Mouse (Mus musculus): ENCODE data around the gene Epb41l5. TPM values are rescaled to one million over a fixed set of nuclear protein-coding genes. Genes with fewer than 3 reads are reported as not detected.

Epb41l5 gene
- polyA plus RNA-seq (2012; ENCODE audit: insufficient read depth, low replicate concordance) = 0.08 TPM in 1 of 2 replicates, not detected in the other

DNA sequence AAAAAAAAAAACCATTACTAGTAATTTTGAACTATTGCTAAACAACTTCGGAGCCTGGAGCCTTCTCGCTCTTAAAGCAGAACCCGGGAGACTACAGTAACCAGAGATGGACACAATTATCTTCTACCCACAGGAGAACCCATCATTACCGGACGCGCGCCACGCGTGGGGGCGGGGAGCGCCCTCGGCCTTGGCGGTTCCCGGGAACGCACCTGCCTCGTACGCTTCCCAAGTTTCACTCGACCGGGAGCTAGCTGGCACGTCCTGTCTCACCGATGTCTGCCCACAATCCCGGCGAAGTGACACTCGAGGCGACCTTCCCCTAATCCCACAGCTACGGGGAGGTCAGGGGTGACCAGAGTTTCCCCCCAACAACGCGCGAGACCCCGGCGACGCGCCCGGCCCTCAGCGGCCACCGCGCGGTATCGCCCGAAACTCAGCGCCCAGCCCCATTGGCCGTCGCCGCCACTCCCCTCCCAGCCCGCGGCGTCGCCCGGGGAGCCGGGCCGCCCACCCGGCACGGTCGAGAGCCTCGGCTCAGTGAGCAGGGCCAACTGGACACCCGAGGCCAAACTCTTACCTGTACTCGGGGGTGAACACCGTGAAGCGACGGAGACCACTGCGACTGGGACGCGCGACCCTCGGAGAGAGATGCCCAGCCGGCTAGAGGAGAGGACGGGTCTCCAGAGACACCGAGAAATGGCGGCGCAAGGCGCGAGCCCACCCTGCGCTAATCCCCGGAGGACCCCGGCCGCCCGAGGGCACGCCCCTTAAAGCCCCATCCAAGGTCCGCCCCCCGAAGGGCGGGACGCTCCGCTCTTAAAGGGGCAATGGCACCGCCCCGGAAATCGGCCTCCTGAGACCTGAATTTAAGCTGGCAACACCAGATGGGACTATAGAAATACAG, at the start of gene Epb41l5:
Gene Epb41l5, minus strand, starts transcription at position 796 of the 907 bp plus-strand sequence.
- H3K27me3 ChIP-seq (replicated peaks) = peaks cover 2% of the 10 kb centered on the region
- H3K4me3 ChIP-seq (replicated peaks) = peak within 1 kb of the TSS; percentile 98
- no peaks in the 10 kb centered on the region for H3K9me3 ChIP-seq
- no peak for TF ChIP-seq FLI1 (IDR thresholded peaks at IDR 0.05; ENCODE audit: low read length)
- no peak for TF ChIP-seq GATA1 (IDR thresholded peaks at IDR 0.05; ENCODE audit: borderline replicate concordance, low read length)
- no peaks in the 10 kb centered on the region for H3K36me3 ChIP-seq (replicated peaks; ENCODE audit: low read length)
- H3K4me1 ChIP-seq = peaks cover 11% of the 10 kb centered on the region

DNA sequence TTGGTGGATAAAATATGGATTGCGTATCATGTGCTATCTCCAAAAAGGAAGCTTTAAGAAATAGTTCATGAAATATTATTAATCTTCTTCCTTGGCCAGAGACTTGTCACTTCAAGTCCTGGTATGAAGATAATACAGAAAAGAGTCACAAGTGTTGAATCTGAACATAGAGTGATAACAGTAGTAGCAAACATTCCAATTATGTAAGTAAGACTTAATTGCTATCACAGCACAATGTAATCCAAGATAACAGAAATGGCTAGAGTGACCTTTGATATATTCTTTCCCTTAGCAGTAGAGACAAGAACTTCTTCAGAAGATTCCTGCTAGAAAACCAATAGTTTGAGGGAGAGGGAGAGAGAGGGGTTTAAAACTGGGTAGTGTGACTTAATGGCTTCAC, 48.1 kb upstream of the Epb41l5 start:
- Histone ChIP-seq H3K4me3 (replicated peaks) (no peak overlapping the region), H3K27me3 (replicated peaks) (no peaks in the 10 kb centered on the region), H3K9me3 (no peaks in the 10 kb centered on the region), H3K36me3 (replicated peaks; ENCODE audit: low read length) (peaks cover 20% of the 10 kb centered on the region), H3K4me1 (no peaks in the 10 kb centered on the region)
- TF ChIP-seq GATA1 (IDR thresholded peaks at IDR 0.05; ENCODE audit: borderline replicate concordance, low read length) (no peak), FLI1 (IDR thresholded peaks at IDR 0.05; ENCODE audit: low read length) (no peak)

DNA sequence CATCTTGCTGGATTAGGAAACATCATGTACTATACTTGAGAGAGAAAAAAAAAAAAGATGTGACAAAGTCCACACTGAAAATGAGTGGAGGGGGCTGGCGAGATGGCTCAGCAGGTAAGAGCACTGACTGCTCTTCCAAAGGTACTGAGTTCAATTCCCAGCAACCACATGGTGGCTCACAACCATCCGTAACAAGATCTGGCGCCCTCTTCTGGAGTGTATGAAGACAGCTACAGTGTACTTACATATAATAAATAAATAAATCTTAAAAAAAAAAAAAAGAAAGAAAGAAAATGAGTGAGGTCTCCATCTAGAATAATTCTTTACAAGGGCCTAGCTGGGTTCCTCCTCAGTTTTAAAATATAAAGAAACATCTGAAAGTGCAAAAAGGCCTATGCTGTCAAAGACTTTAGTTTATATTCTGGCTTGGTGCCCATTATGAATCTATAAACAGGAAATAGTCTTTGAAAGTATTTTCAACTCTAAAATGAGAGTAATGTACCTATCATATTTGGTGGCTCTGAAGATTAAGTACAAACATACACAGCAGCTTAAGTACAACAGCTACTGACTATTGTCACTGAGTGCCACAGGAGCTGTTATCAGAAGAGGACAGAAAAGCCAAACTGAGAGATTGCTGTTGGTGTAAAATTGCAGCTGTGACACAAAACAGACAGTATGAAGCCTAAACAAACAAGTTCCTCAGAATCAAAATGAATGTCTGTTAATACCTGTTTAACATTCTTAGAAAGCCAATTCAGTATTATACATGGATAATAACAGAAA, 37.2 kb upstream of the Epb41l5 start:
- Histone ChIP-seq H3K4me1 (peaks cover 3% of the 10 kb centered on the region; the same call in 1 of the 2 replicates), H3K36me3 (replicated peaks; ENCODE audit: low read length) (peaks cover 11% of the 10 kb centered on the region), H3K27me3 (replicated peaks) (no peaks in the 10 kb centered on the region), H3K9me3 (no peaks in the 10 kb centered on the region), H3K4me3 (replicated peaks) (no peak overlapping the region)
- TF ChIP-seq FLI1 (IDR thresholded peaks at IDR 0.05; ENCODE audit: low read length) (no peak), GATA1 (IDR thresholded peaks at IDR 0.05; ENCODE audit: borderline replicate concordance, low read length) (no peak)

DNA sequence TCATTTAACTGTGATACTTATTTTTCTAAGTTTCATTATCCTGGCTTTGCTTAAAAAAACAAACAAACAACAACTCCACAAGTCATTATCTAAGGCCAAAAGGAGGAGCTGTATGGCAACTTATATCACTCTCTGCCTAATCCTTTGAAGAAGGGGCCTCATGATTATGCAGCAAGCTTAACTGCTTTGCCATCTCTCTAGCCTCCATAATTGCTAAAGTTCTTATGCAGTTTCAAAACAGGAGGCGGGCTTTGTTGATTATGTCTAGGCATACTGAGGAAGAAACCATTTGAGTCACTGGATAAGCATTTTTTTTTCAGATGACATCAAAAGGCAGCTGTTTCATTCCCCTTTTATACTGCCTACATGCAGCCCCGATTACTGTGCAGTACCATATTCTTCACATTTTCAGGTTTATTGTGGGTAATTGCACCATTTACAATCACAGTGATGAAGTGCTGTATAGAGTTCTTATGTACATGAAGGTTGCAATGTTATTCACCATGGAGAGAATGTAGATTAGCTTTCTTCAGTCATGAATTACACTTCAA, 32.9 kb upstream of the Epb41l5 start:
- Histone ChIP-seq H3K9me3 (no peaks in the 10 kb centered on the region), H3K4me3 (replicated peaks) (no peak overlapping the region), H3K27me3 (replicated peaks) (no peaks in the 10 kb centered on the region), H3K36me3 (replicated peaks; ENCODE audit: low read length) (peaks cover 18% of the 10 kb centered on the region), H3K4me1 (peaks cover 3% of the 10 kb centered on the region; the same call in 1 of the 2 replicates)
- TF ChIP-seq GATA1 (IDR thresholded peaks at IDR 0.05; ENCODE audit: borderline replicate concordance, low read length) (no peak), FLI1 (IDR thresholded peaks at IDR 0.05; ENCODE audit: low read length) (no peak)

DNA sequence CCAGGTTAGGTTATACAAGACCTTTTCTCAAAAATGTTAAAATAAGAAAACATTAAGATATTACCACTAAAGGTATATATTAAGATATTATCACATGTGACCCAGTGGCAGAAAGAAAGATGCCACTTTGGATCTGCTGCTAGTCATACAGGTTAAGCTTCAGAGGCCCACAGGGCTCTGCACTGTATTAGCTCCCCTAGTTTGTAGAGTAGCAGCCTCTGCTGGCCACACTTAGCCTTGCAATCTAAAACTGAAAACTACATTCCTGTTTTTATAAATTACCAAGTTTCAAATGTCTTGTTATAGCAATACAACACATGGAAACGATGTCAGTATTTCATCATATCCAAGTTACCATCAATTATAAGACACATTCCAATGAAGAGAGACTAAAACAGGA, 26.2 kb upstream of the Epb41l5 start:
- H3K9me3 ChIP-seq = no peaks in the 10 kb centered on the region
- H3K4me3 ChIP-seq (replicated peaks) = no peak overlapping the region
- no peaks in the 10 kb centered on the region for H3K27me3 ChIP-seq (replicated peaks)
- TF ChIP-seq FLI1 (IDR thresholded peaks at IDR 0.05; ENCODE audit: low read length) (no peak), GATA1 (IDR thresholded peaks at IDR 0.05; ENCODE audit: borderline replicate concordance, low read length) (no peak)
- peaks cover 14% of the 10 kb centered on the region for H3K36me3 ChIP-seq (replicated peaks; ENCODE audit: low read length)
- no peaks in the 10 kb centered on the region for H3K4me1 ChIP-seq

DNA sequence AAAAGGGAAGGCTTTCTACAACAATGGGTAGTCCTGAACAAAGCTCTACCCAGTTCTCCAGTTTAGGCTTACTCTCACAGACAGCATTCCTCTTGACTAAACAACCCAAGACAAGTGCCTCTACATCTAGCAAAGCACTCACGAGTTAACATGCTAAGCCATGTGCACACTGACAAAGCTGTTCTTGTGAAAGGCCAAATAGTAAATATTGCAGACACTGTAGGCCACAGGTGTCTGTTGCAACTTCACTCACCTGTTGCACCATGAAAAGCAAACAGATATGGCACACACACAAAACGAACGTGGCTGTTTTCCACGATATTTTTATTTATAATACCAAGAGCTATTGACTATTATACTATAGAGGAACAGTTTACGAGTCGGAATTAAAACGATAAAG, 18.1 kb upstream of the Epb41l5 start:
- Histone ChIP-seq H3K27me3 (replicated peaks) (no peaks in the 10 kb centered on the region), H3K4me1 (no peaks in the 10 kb centered on the region), H3K9me3 (no peaks in the 10 kb centered on the region), H3K4me3 (replicated peaks) (no peak overlapping the region), H3K36me3 (replicated peaks; ENCODE audit: low read length) (peaks cover 5% of the 10 kb centered on the region)
- TF ChIP-seq GATA1 (IDR thresholded peaks at IDR 0.05; ENCODE audit: borderline replicate concordance, low read length) = no peak
- no peak for TF ChIP-seq FLI1 (IDR thresholded peaks at IDR 0.05; ENCODE audit: low read length)

DNA sequence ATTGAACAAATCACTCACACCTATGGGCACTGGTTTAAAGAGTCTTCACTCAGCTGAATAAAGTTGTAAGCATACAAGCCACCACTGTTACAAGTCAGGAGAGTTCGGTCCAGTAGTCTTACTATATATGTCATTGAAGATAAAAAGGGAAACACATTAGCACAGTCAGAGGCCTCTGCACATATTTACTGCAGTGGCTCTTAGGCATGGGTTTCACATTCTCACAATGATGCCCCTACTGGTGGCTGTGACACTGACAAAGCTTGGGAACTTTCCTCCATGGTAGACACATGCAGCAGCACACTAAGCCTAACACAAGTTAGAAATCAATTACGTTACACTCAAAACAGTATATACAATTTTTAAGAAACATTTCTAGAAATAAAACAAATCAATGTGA, 5.5 kb upstream of the Epb41l5 start:
- H3K4me1 ChIP-seq = no peaks in the 10 kb centered on the region
- TF ChIP-seq FLI1 (IDR thresholded peaks at IDR 0.05; ENCODE audit: low read length) = no peak
- TF ChIP-seq GATA1 (IDR thresholded peaks at IDR 0.05; ENCODE audit: borderline replicate concordance, low read length) = no peak
- H3K36me3 ChIP-seq (replicated peaks; ENCODE audit: low read length) = peaks cover 3% of the 10 kb centered on the region
- H3K4me3 ChIP-seq (replicated peaks) = no peak overlapping the region
- no peaks in the 10 kb centered on the region for H3K9me3 ChIP-seq
- H3K27me3 ChIP-seq (replicated peaks) = no peaks in the 10 kb centered on the region

DNA sequence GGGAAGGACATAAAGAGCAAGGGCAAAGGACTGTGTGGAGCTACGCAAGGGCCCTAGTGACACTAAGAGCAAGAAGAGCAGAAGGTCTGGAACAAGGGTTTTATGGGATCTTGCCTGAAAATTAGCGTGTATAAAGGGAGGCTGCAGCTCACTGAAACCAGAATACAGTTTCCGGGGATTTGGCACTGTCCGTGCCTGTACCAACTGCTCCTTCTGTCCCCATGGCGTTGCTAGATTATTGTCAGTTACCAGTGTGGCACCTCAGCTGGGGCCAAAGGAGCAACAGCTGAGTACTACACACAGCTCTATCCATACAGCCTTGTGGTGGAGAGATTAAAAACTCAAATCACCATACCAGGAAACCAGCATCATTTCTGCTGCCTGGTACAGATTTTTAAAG, 1.6 kb upstream of the Epb41l5 start:
- Histone ChIP-seq H3K36me3 (replicated peaks; ENCODE audit: low read length) (no peaks in the 10 kb centered on the region), H3K4me3 (replicated peaks) (no peak overlapping the region), H3K9me3 (no peaks in the 10 kb centered on the region), H3K4me1 (peaks cover 11% of the 10 kb centered on the region), H3K27me3 (replicated peaks) (peaks cover 2% of the 10 kb centered on the region)
- TF ChIP-seq GATA1 (IDR thresholded peaks at IDR 0.05; ENCODE audit: borderline replicate concordance, low read length) = no peak
- TF ChIP-seq FLI1 (IDR thresholded peaks at IDR 0.05; ENCODE audit: low read length) = no peak

DNA sequence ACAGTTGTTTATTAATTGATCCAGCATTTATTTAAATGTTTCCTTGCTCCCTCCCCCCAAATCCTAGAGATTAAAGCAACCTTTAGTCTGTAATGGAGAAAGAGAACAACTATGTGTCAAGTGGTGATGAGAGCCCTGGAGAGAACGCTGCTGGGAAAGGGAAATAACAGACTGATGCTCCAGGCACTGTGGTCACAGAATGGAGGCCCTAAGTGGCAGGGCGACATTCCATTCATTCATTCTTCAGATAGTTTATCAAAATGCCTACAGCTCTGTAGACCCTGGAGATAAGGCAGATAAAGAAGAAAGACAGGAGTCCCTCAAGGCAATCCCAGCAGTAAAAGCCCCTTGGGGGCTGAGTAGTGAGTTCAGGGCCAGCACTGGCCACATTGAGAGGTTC, 827 bp upstream of the Epb41l5 start:
- Histone ChIP-seq H3K4me1 (peaks cover 11% of the 10 kb centered on the region), H3K4me3 (replicated peaks) (no peak overlapping the region), H3K9me3 (no peaks in the 10 kb centered on the region), H3K27me3 (replicated peaks) (peaks cover 2% of the 10 kb centered on the region), H3K36me3 (replicated peaks; ENCODE audit: low read length) (no peaks in the 10 kb centered on the region)
- TF ChIP-seq GATA1 (IDR thresholded peaks at IDR 0.05; ENCODE audit: borderline replicate concordance, low read length) (no peak), FLI1 (IDR thresholded peaks at IDR 0.05; ENCODE audit: low read length) (no peak)

All from megakaryocyte, embryonic 14.5 days (primary cell).